Mouse (Mus musculus): ENCODE measurements around the gene Slc25a36.

The Slc25a36 gene

GRCm38 (mm10) chr9:97111506-97111905, 549 bp upstream of the Slc25a36 start:
- no peak for DNase-seq (ENCODE audit: low spot score)

DNA sequence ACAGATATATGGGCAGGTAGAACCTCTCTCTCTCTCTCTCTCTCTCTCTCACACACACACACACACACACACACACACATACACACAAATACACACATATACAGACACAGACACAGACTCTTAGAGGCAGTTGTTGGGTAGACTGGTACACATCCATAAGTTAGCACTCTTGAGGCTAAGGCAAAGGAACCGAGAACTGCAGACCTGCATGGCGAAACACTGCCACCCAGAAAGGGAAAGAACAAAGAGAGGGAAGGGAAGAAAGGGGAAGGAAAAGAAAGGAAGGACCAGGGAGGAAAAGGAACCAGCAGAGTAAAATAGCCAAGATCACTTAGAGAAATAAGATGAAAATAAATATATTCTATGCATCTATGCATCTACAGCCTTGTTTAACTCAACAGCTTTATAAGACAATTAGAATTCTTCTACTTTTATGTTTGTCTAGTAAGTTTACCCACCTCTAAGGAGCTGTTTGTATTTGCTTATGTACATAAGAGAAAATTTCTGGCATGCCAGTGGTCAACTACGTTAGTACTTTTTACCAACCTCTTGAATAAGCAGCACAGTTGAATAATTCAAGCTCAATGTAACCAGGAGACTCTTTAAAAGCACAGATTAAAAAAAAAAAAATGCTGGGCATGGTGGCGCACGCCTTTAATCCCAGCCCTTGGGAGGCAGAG, 4.3 kb downstream of the Slc25a36 start:
- no peak for DNase-seq (ENCODE audit: low spot score)

- no peak for DNase-seq (ENCODE audit: low spot score)
Observed at GRCm38 (mm10) chr9:97105400-97105985, 5.5 kb downstream of the Slc25a36 start.

DNA sequence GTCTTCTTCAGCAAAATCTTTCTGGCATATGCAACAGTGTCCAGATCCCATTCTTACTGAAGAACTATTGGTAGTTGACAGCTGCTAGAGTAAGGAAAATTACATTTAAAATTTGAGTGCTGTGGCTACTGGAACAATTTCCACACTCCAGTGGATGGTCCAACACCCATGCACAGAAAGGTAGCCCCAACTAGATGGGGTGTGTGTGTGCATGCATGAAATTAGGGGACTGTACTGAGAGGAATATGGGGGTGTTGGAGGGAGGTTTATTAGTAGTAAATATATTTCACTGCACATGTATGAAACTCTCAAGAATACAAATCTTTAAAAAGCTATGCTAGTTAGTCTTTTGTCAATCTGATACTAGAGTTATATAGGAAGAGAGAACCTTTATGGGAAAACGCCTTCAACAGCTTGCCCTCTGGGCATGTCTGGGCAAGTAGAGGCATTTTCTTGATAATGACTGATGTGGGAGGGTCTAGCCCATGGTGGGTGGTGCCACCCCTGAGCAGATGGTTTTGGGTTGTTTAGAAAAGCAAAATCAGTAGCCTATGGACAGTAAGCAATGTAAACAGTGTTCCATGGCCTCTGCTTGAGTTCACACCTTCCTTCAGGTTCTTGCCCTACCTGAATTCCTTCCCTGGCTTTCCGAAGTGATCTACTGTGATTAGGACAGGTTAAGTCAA, 7.4 kb downstream of the Slc25a36 start:
- DNase-seq (ENCODE audit: low spot score) = no peak

- no peak for DNase-seq (ENCODE audit: low spot score)
Observed at GRCm38 (mm10) chr9:97098985-97099384, 12.0 kb downstream of the Slc25a36 start.

- no peak for DNase-seq (ENCODE audit: low spot score)
Observed at GRCm38 (mm10) chr9:97096180-97096579, 14.8 kb downstream of the Slc25a36 start.

DNA sequence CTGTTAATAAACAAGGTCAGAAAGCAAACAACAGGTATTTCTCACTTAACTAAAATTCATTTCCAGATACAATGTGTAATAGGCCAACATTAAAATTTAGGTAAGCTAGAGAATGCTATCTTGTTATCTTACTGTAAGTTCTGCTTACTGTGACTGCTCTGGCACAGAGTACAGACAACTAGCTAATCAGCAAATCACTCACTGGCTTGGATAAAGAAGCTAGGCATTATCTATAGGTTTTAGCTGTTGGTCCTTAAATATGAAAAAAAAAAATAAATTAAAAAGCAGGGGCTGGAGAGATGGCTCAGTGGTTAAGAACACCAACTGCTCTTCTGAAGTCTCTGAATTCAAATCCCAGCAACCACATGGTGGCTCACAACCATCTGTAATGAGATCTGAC, 23.1 kb downstream of the Slc25a36 start:
- no peak for DNase-seq (ENCODE audit: low spot score)

- DNase-seq (ENCODE audit: low spot score) = no peak
Observed at GRCm38 (mm10) chr9:97084628-97085027, 26.3 kb downstream of the Slc25a36 start.

- DNase-seq (ENCODE audit: low spot score) = no peak
Observed at GRCm38 (mm10) chr9:97081106-97081862, 29.7 kb downstream of the Slc25a36 start.

DNA sequence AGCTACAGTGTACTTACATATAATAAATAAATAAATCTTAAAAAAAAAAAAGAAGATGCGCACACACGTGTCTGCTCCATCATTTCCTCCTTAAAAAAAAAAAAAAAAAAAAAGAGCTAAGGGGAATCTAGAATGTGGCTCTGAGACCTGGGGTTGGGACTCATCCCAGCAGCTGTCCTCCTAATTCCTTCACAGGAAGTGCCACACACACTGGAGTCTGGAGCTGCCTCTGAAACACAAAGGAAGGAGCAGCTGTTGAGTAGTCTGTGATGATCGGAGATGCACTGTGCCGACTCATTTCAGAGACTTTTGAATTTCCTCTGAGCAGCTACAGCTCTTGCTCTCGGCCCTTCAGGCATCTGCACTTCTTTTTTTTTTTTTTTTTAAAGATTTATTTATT, 41.0 kb downstream of the Slc25a36 start:
- DNase-seq (ENCODE audit: low spot score) = no peak

- no peak for DNase-seq (ENCODE audit: low spot score)
Observed at GRCm38 (mm10) chr9:97069466-97069865, 41.5 kb downstream of the Slc25a36 start.

DNA sequence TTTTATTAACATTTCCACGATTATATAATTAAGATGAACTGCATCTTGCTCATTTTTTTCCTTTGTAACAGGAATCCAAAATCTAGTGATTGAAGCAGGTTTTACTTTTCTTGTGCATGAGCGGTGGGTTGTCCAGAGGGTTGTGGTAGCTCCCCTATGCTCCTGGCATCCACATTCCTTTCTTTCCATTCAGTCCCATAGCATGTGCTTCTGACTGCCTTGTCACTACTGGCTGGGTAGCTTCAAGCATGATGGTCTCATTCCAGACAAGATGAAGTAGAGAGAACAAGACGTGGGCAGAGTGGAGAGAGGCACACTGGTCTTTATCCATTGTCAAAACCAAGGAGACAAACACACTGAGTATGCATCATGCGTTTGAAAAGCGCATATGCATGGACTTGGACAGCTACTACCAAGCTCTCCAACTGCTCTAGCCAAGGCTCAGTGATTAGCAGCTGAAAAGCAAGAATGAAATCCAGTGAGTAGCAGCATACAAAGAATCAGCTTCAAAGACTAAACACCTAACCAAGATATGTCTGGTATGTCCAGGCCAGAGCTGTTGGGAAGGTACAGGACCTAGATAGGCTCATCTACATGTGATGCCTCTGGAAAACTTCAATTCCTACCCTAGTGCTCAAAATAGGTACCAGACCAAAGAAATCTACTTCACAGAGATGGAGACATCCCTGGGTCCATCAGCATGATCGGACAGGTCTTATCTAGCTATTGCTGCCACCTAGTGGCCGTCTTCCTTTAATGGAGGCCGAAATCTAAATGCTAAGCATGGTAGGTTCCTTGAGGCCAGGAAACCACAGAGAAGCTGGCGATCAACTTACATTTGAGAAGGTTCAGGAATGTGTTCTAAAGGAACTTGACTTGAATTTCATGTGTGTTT, 42.5 kb downstream of the Slc25a36 start:
- peak; percentile 76 for DNase-seq (ENCODE audit: low spot score)

- DNase-seq (ENCODE audit: low spot score) = no peak
Observed at GRCm38 (mm10) chr9:97067761-97068160, 43.2 kb downstream of the Slc25a36 start.

DNA sequence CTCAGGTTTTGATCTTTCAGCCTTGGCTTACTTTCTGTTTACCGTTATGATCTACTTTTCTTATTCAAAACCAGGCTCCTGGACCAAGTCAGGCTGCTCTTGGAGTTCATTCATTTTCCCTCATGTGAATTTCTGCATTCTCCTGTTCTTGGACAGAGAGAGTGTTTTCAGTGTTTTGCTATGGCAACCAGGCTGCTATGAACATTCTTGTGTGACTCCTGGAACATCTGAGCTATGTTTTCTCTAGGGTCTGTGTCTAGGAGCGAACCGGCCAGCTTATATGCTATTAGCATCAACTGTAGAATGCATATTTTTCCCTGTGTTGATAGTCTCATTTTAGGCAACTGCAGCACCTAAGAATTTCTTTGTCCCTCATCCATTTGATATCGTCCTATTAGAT, 45.1 kb downstream of the Slc25a36 start:
- no peak for DNase-seq (ENCODE audit: low spot score)

DNA sequence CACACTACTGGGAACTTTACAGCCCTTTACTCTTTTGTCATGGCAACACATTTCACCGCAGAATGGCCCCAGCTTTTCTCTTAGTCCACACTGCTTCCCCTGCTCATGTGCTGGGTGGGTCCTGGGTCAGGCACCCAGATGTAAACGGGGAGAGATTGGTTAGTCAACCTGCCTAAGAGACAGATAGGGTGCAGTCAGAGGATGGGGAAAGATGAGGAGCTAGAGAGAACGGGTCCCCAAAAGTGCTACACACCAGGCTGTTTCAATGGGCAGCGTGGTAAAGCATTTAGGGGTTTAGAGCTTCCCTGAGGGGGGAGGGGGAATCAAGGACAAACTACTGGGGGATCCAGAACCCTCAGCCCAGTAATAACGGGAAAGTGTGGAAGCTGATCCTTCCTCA, 45.7 kb downstream of the Slc25a36 start:
- DNase-seq (ENCODE audit: low spot score) = no peak

- DNase-seq (ENCODE audit: low spot score) = no peak
Observed at GRCm38 (mm10) chr9:97064161-97064560, 46.8 kb downstream of the Slc25a36 start.

DNA sequence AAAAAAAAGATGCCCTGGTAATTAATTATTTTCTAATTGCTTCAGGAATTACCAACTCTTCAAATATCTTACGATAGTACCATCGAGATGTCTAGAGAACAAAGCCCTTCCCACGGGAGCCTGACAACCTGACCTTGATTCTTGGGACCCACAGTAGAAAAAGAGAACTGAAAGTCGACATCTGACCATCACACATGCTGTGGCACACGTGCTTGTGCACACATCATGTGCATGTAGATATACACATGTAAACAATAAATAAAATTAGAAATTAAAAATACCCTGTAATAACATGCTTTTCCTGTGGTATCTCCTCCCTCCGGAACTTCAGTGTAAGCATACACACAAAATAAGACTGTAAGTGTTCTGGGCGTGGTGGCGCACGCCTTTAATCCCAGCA, 49.3 kb downstream of the Slc25a36 start:
- no peak for DNase-seq (ENCODE audit: low spot score)

DNA sequence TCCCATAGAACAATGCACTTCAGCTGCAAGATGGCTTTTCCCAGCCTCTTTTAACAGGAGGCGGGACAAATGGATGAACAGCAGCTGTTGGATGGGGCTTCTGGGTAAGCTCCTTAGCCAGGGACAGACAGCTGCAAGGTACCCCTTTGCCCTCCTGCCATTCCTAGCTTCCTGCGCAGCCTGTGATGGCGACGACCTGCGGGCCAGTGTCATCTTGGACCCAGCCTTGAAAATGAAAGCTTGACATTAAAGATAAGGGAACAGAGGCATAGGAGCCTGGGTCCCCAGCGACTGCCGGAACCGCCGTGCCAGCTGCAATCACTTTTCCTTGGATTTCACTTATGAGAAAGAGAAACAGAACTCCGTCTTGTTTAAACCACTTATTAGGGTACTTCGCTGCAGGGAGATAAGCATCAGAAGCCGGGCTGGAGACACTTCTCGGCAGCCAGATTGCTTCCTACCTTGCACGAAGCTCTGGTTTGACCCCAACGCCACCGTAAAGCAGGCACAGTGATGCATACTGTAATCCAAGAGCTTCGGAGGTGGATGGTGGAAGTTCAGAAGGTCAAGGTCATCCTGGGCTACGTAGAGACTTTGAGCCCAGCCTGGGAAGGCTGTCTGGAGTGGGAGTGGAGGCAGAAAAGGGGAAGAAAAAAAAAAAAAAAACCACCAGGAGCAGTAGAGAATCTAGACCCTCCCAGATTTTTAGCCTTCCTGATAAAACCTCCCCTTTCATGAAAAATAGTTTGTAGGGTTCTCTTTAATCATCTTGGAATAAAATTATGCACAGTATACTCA, 54.2 kb downstream of the Slc25a36 start:
- DNase-seq (ENCODE audit: low spot score) = no peak

GRCm38 (mm10) chr9:97055906-97056305, 55.1 kb downstream of the Slc25a36 start:
- DNase-seq (ENCODE audit: low spot score) = no peak

- DNase-seq (ENCODE audit: low spot score) = no peak
Observed at GRCm38 (mm10) chr9:97051176-97051575, 59.8 kb downstream of the Slc25a36 start.

DNA sequence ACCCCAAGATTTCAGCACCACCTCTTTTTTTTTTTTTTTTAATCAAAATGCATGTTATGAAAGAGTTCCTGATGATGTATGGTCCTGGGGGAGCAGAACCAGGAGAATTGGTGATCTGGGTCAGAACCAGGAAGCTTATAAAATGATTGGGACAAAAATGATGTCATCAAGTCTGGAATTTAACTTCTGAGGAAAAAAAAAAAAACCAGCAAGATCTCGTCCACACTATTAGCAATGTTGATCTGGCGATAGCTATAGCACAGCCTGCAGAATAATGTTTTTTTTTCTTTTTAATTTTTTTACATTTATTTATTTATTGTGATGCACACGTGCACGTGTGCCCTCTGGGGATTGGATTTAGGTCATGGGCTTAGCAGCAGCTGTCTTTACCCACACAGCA, 64.7 kb downstream of the Slc25a36 start:
- no peak for DNase-seq (ENCODE audit: low spot score)
